Mouse (Mus musculus) central nervous system, embryonic 14 days (tissue): ENCODE results near the gene Scn1b. TPM values are rescaled to one million over a fixed set of nuclear protein-coding genes. Genes with fewer than 3 reads are reported as not detected.

Experiments used
- polyA plus RNA-seq: library from polyadenylated mRNA; depleted of rRNA; stranded (reverse); fragments of >200 nt; gene quantifications from 2 replicates; pipeline ENCODE4 v1.2.3, GENCODE M21; 2012; rRNA removed

Gene Scn1b
- 12.0 and 14.9 TPM in 2 replicates for polyA plus RNA-seq

DNA sequence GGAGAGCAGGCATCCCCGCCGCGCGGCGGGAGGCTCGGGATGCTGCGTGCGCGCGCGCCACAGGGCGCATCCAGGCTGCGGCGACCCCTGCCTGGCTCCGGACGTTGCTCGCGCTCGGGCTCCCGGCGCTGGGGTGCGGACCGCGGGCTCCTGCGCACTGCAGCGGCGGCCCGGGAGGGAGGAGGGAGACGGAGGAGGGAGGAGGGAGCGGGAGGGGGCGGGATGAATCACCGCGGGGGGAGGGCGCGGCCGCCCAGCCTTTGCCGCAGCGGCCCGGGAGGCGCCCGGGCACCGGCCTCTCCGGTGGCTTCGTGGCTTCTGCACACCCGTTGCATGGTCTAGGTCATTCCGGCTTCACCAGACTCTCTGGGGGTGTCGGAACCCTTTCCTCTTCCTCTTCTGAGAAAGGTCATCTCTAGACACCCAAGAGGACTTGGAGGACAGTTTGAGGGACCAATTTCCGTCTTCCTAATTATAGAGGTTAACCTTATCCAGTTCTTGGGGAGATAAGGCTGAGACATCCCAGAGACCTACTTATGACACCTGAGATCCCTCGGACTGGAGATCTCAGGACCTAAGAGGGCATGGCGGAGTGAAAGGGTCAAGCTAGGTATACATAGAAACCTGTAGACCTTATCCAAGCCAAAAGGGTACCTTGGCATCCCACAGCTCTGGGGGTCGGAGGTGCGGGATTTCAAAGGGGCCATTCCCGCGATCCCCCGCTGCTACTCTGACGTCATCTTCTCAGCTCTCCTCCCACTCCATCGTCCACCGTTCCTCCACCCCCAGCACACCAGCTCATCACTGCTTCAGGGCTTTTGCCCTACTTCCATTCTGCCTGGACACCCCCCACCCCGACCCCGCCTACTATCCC, at the start of gene Scn1b:
Gene Scn1b (minus strand): TSS at position 153 of the 874 bp plus-strand sequence.

DNA sequence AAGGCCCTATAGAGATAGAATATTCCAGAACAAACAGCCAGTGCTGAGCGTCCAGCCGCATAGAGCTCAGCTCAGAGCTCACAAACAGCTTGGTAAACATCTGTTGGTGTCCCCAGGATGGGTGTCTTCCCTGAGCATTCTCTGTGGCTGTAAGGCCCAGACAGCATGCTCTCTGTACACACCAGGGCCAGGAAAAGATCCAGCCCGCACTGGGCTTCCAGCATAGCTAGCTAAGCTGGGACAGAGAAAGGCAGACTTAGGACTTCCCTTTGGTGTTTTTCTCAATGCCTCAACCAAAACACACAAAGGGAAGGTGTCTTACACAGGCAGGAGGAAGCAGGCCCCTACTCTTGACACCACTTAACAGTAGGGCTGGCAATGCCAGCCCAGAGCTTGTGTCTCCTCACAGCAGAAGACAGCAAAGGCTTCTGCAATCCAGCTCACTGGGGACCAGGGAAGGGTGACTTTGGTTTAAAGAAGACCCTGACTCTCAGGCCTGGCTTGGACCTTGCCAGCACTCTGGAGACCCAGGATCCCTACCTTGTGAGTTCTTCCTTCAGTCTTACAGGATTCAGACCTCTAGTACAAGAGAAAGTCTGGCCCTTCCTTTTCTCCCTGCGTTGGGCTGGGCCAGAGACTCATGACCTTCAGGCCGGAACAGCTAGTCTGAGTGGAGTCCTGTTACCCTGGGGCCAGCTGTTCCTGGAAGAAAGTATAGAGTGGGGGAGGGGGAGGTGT, 28.7 kb upstream of the Scn1b start, which contains the start of gene Gramd1a:
Gene Gramd1a (minus strand): TSS at position 601 of the 738 bp plus-strand sequence.

DNA sequence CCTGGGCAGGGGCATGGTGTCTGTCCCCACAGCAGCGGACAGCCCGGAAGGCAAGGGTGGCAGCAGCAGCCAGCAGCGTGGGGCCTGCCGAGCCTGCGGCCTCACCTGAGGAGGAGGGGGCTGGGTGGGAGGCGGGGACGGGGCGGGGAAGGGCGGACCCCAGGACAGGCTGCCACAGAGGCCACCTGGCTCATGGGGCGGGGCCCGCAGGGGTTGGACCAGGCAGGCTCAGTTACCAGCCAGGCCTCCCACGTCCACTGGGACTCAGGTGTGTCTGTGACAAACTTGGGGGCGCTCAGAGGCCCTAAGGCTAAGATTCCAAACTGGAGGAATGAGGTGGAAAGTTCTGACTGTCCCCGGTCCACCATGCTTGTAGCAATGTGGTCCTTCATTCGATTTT, 11.6 kb downstream of the Scn1b start, which contains the start of gene Hpn:
Gene Hpn (minus strand): TSS at position 109 of the 400 bp plus-strand sequence.

DNA sequence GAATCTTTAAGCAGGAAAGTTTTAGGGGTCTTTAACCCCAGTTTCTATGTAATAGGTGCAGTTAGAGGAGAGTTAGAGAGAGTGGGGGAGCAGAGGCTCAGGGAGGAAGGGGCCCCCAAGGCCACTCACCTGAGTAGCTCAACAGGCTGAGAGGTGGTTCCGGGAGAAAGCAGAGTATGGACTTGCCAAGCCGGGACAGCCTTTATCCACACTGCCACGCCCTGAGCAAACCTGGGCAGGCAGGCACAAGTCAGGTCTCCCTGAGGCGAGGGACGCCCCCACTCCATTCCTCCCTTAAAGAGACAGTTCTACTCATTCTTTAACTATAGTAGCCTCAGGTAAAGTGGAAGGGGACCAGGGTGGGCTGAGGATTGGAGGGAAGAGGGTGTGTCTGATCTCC, 50.3 kb downstream of the Scn1b start, which contains the start of gene Fxyd3:
Gene Fxyd3 (minus strand): TSS at position 213 of the 400 bp plus-strand sequence.

Other genes starting within 250 kb of the Scn1b start
- 0.11 and 0.20 TPM in 2 replicates for gene Cd22, start 246.7 kb downstream of the Scn1b start, polyA plus RNA-seq
- gene Mag, start 212.1 kb downstream of the Scn1b start, polyA plus RNA-seq, result 1.3 and 1.9 TPM in 2 replicates
- gene Hamp2, start 202.3 kb downstream of the Scn1b start, polyA plus RNA-seq, result 0.43 TPM in 1 of 2 replicates, not detected in the other
- not detected in 2 replicates for gene Hamp, start 183.0 kb downstream of the Scn1b start, polyA plus RNA-seq
- gene Usf2, start 170.2 kb downstream of the Scn1b start, polyA plus RNA-seq, result 164 and 173 TPM in 2 replicates
- 19.5 and 20.0 TPM in 2 replicates for gene Lsr, start 153.5 kb downstream of the Scn1b start, polyA plus RNA-seq
- gene Fam187b, start 153.2 kb downstream of the Scn1b start, polyA plus RNA-seq, result 0.36 and 0.61 TPM in 2 replicates
- 17.0 and 23.0 TPM in 2 replicates for gene Fxyd5, start 84.5 kb downstream of the Scn1b start, polyA plus RNA-seq
- gene Fxyd7, start 75.5 kb downstream of the Scn1b start, polyA plus RNA-seq, result 45.5 and 68.3 TPM in 2 replicates
- gene Fxyd1, start 69.8 kb downstream of the Scn1b start, polyA plus RNA-seq, result 14.3 and 25.8 TPM in 2 replicates
- 0.65 and 1.6 TPM in 2 replicates for gene Lgi4, start 67.7 kb downstream of the Scn1b start, polyA plus RNA-seq
- gene Fxyd3, start 50.3 kb downstream of the Scn1b start, polyA plus RNA-seq, result 0.36 and 6.3 TPM in 2 replicates
- gene Hpn, start 11.7 kb downstream of the Scn1b start, polyA plus RNA-seq, result 0.74 and 1.9 TPM in 2 replicates
- 380 and 425 TPM in 2 replicates for gene Gramd1a, start 28.9 kb upstream of the Scn1b start, polyA plus RNA-seq
- not detected in 2 replicates for gene Scgb2b2, start 163.5 kb upstream of the Scn1b start, polyA plus RNA-seq
- gene Scgb1b2, start 164.8 kb upstream of the Scn1b start, polyA plus RNA-seq, result not detected in 2 replicates
- not detected in 2 replicates for gene Scgb2b3, start 235.1 kb upstream of the Scn1b start, polyA plus RNA-seq
- not detected in 2 replicates for gene Scgb1b3, start 248.6 kb upstream of the Scn1b start, polyA plus RNA-seq